Mouse (Mus musculus): ENCODE measurements around the gene Astn2.

DNA sequence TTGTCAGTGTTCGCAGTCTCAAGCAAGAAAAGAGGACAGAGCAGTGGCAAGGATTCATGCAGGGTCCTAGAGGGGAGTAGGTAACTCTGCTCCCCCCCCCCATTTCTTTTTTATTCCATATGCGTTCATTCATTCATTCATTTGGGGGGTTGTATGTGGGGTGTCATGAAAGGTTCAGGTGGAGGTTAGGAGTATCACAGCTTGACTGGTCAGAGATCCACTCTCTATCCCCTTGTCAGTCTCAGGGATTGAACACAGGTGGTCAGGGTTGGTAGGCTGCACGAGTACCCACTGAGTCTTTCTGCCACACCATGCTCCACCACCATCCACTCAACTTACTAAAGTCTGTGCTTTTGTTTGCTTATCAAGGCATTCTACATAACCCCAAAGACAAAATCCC lies 171.6 kb downstream of the Astn2 start:
- TF ChIP-seq CTCF (conservative IDR thresholded peaks at IDR 0.05; ENCODE audit: low read length) (no peak), NANOG (IDR thresholded peaks at IDR 0.05; ENCODE audit: borderline replicate concordance, low read length) (no peak)

Data from E14TG2a.4 (cell line).